Mouse (Mus musculus) CD4-positive naive resting alpha-beta T cell, adult 76 days (primary cell): Measurements from ENCODE around the gene Patl1. TPM values are rescaled to one million over a fixed set of nuclear protein-coding genes. Genes with fewer than 3 reads are reported as not detected.

ENCODE experiments used
- total RNA-seq: library from RNA; stranded (reverse); gene quantifications from one replicate; pipeline ENCODE4 v1.2.4, GENCODE M21; 2023

Patl1 gene
- total RNA-seq = 53.3 TPM

GRCm38 (mm10) chr19:11912037-11912532 lies at the start of gene Patl1:
Gene Patl1, plus strand, starts transcription at chr19:11912399.

DNA sequence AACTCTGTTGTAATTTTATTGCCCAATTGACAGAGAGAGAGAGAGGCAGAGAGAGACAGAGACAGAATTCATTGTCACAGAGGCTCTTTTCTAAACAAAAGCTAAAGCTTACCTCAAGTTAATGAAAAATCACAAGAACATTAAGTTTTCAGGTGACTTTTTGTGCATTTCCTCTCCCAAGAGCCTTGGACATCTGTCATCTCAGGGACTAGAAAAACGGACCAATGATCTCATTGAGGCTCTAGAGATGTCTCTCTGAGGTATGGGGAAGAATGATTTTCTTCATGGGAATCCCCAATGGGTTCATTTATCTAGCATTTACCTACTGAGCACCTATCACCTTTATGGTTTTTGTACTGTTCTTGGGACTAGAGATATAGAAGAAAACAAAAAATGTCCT lies 37.2 kb upstream of the Patl1 start, which contains the start of gene Olfr1419:
TSS of gene Olfr1419 (minus strand) at position 101 of the 400 bp plus-strand sequence.

GRCm38 (mm10) chr19:11886265-11886664 lies 25.9 kb upstream of the Patl1 start, which contains the start of gene Olfr1420:
Gene Olfr1420, plus strand, starts transcription at chr19:11886565.

GRCm38 (mm10) chr19:11965023-11965942 lies 53.1 kb downstream of the Patl1 start, which contains the start of gene Osbp:
Gene Osbp, plus strand, starts transcription at chr19:11965941.

Other genes starting within 250 kb of the Patl1 start
- not detected for gene Oosp1, start 221.2 kb upstream of the Patl1 start, total RNA-seq
- not detected for gene Oosp3, start 215.3 kb upstream of the Patl1 start, total RNA-seq
- gene Gif, start 164.8 kb upstream of the Patl1 start, total RNA-seq = not detected
- gene Mrpl16, start 142.0 kb upstream of the Patl1 start, total RNA-seq = 22.0 TPM
- 3.6 TPM for gene Stx3, start 93.0 kb upstream of the Patl1 start, total RNA-seq
- not detected for gene Olfr1417, start 73.2 kb upstream of the Patl1 start, total RNA-seq
- gene Olfr1418, start 51.3 kb upstream of the Patl1 start, total RNA-seq = not detected
- gene Olfr1419, start 37.3 kb upstream of the Patl1 start, total RNA-seq = not detected
- not detected for gene Olfr1420, start 25.8 kb upstream of the Patl1 start, total RNA-seq
- gene Osbp, start 53.5 kb downstream of the Patl1 start, total RNA-seq = 36.4 TPM
- not detected for gene Olfr1423, start 128.9 kb downstream of the Patl1 start, total RNA-seq
- gene Olfr1424, start 150.3 kb downstream of the Patl1 start, total RNA-seq = not detected
- not detected for gene Olfr1425, start 165.3 kb downstream of the Patl1 start, total RNA-seq
- not detected for gene Olfr1426, start 179.6 kb downstream of the Patl1 start, total RNA-seq
- not detected for gene Olfr1427, start 190.9 kb downstream of the Patl1 start, total RNA-seq
- not detected for gene Olfr1428, start 203.5 kb downstream of the Patl1 start, total RNA-seq
- gene Olfr76, start 210.8 kb downstream of the Patl1 start, total RNA-seq = not detected